Comparison of ENCODE assay signal across 16 mouse cellular contexts in genomic region chrX:13370319-13370718, GRCm38 (mm10).
"Had no signal": no experiment of that assay in that cellular context is flagged by ENCODE, and none has a peak within 500 bp of the region (broad histone marks: within the 10 kb centered on the region; RNA-seq: fewer than 3 reads in every experiment).

No protein-coding gene starts in this region.

- H3K36me3 ChIP-seq: intestine, embryonic 15.5 days; kidney, embryonic 15.5 days; limb, embryonic 15.5 days; liver, embryonic 13.5 days; lung, embryonic 15.5 days; midbrain, embryonic 15.5 days; neural tube, embryonic 13.5 days had no signal

- H3K27me3 ChIP-seq: liver, embryonic 13.5 days; lung, embryonic 15.5 days; midbrain, embryonic 15.5 days had no signal

- H3K4me1 ChIP-seq: intestine, embryonic 15.5 days; kidney, embryonic 15.5 days; limb, embryonic 15.5 days; liver, embryonic 13.5 days; lung, embryonic 15.5 days; megakaryocyte, embryonic 14.5 days; midbrain, embryonic 15.5 days; neural tube, embryonic 13.5 days had no signal

- H3K4me2 ChIP-seq: intestine, embryonic 15.5 days; kidney, embryonic 15.5 days; limb, embryonic 15.5 days; liver, embryonic 13.5 days; lung, embryonic 15.5 days; midbrain, embryonic 11.5 days; midbrain, embryonic 15.5 days; neural tube, embryonic 13.5 days had no signal

- H3K27ac ChIP-seq: intestine, embryonic 15.5 days; kidney, embryonic 15.5 days; left cerebral cortex, adult 2 months; limb, embryonic 15.5 days; liver, embryonic 13.5 days; lung, embryonic 15.5 days; macrophage; midbrain, embryonic 15.5 days; neural tube, embryonic 13.5 days had no signal

- H3K4me3 ChIP-seq: intestine, embryonic 15.5 days; kidney, embryonic 15.5 days; left cerebral cortex, adult 2 months; limb, embryonic 15.5 days; liver, embryonic 13.5 days; lung, embryonic 15.5 days; megakaryocyte, embryonic 14.5 days; midbrain, embryonic 15.5 days; neural tube, embryonic 13.5 days had no signal

- DNase-seq: kidney, adult 18-20 months; kidney, postnatal 14 days; liver, embryonic 13.5 days; liver, postnatal 0 days; lung, postnatal 14 days; retina, postnatal 1 day had no signal

- H3K9ac ChIP-seq: intestine, embryonic 15.5 days; kidney, embryonic 15.5 days; limb, embryonic 15.5 days; liver, embryonic 13.5 days; liver, postnatal 0 days; lung, embryonic 15.5 days; midbrain, embryonic 15.5 days; neural tube, embryonic 13.5 days had no signal

- H3K9me3 ChIP-seq: intestine, embryonic 15.5 days; kidney, embryonic 15.5 days; limb, embryonic 15.5 days; liver, embryonic 13.5 days; lung, embryonic 15.5 days; megakaryocyte, embryonic 14.5 days; midbrain, embryonic 15.5 days; neural tube, embryonic 13.5 days had no signal

- ATAC-seq: intestine, embryonic 15.5 days; liver, postnatal 0 days; midbrain, embryonic 15.5 days had no signal
